Mouse (Mus musculus): ENCODE results near the gene Srsf5.

Gene Srsf5

GRCm38 (mm10) chr12:80945334-80945995 is at the start of gene Srsf5:
Gene Srsf5, plus strand, starts transcription at chr12:80945504.
- peaks cover 42% of the 10 kb centered on the region for H3K4me1 ChIP-seq (replicated peaks; ENCODE audit: low read depth, low read length)
- peaks cover 40% of the 10 kb centered on the region for H3K36me3 ChIP-seq (ENCODE audit: insufficient read depth, low read length)
- peaks cover 3% of the 10 kb centered on the region; the same call in 1 of the 2 replicates for H3K9me3 ChIP-seq (ENCODE audit: low read length)
- H3K27me3 ChIP-seq (ENCODE audit: insufficient read depth, low read length): no peaks in the 10 kb centered on the region
- peak within 1 kb of the TSS; percentile 94 for H3K4me3 ChIP-seq (replicated peaks; ENCODE audit: low read length)
- no peak for TF ChIP-seq POU5F1 (IDR thresholded peaks at IDR 0.05; ENCODE audit: borderline replicate concordance, low read length)
- TF ChIP-seq CTCF (conservative IDR thresholded peaks at IDR 0.05; ENCODE audit: low read length): no peak
- TF ChIP-seq NANOG (IDR thresholded peaks at IDR 0.05; ENCODE audit: borderline replicate concordance, low read length): no peak

- no peak for TF ChIP-seq NANOG (IDR thresholded peaks at IDR 0.05; ENCODE audit: borderline replicate concordance, low read length)
- no peak for TF ChIP-seq CTCF (conservative IDR thresholded peaks at IDR 0.05; ENCODE audit: low read length)
- no peak for TF ChIP-seq POU5F1 (IDR thresholded peaks at IDR 0.05; ENCODE audit: borderline replicate concordance, low read length)
- no peaks in the 10 kb centered on the region for H3K4me1 ChIP-seq (replicated peaks; ENCODE audit: low read depth, low read length)
- H3K9me3 ChIP-seq (ENCODE audit: low read length): no peaks in the 10 kb centered on the region
- H3K4me3 ChIP-seq (replicated peaks; ENCODE audit: low read length): no peak overlapping the region
- no peaks in the 10 kb centered on the region for H3K36me3 ChIP-seq (ENCODE audit: insufficient read depth, low read length)
- no peaks in the 10 kb centered on the region for H3K27me3 ChIP-seq (ENCODE audit: insufficient read depth, low read length)
Observed at GRCm38 (mm10) chr12:80909631-80910030, 35.7 kb upstream of the Srsf5 start.

GRCm38 (mm10) chr12:80917764-80918163 is 27.5 kb upstream of the Srsf5 start:
- Histone ChIP-seq H3K4me3 (replicated peaks; ENCODE audit: low read length) (no peak overlapping the region), H3K4me1 (replicated peaks; ENCODE audit: low read depth, low read length) (peaks cover 33% of the 10 kb centered on the region), H3K9me3 (ENCODE audit: low read length) (no peaks in the 10 kb centered on the region), H3K36me3 (ENCODE audit: insufficient read depth, low read length) (no peaks in the 10 kb centered on the region), H3K27me3 (ENCODE audit: insufficient read depth, low read length) (no peaks in the 10 kb centered on the region)
- TF ChIP-seq CTCF (conservative IDR thresholded peaks at IDR 0.05; ENCODE audit: low read length) (peak; percentile 72), POU5F1 (IDR thresholded peaks at IDR 0.05; ENCODE audit: borderline replicate concordance, low read length) (no peak)

GRCm38 (mm10) chr12:80921301-80921700 is 24.0 kb upstream of the Srsf5 start:
- Histone ChIP-seq H3K9me3 (ENCODE audit: low read length) (no peaks in the 10 kb centered on the region), H3K4me3 (replicated peaks; ENCODE audit: low read length) (peak overlapping the region; percentile 64; the same call in 1 of the 2 replicates), H3K27me3 (ENCODE audit: insufficient read depth, low read length) (no peaks in the 10 kb centered on the region), H3K36me3 (ENCODE audit: insufficient read depth, low read length) (no peaks in the 10 kb centered on the region), H3K4me1 (replicated peaks; ENCODE audit: low read depth, low read length) (peaks cover 66% of the 10 kb centered on the region)
- no peak for TF ChIP-seq CTCF (conservative IDR thresholded peaks at IDR 0.05; ENCODE audit: low read length)
- TF ChIP-seq POU5F1 (IDR thresholded peaks at IDR 0.05; ENCODE audit: borderline replicate concordance, low read length): peak; percentile 97
- TF ChIP-seq NANOG (IDR thresholded peaks at IDR 0.05; ENCODE audit: borderline replicate concordance, low read length): peak; percentile 94

GRCm38 (mm10) chr12:80922869-80923268 is 22.4 kb upstream of the Srsf5 start:
- Histone ChIP-seq H3K4me3 (replicated peaks; ENCODE audit: low read length) (peak overlapping the region; percentile 64), H3K27me3 (ENCODE audit: insufficient read depth, low read length) (no peaks in the 10 kb centered on the region), H3K9me3 (ENCODE audit: low read length) (no peaks in the 10 kb centered on the region), H3K4me1 (replicated peaks; ENCODE audit: low read depth, low read length) (peaks cover 74% of the 10 kb centered on the region), H3K36me3 (ENCODE audit: insufficient read depth, low read length) (no peaks in the 10 kb centered on the region)
- no peak for TF ChIP-seq NANOG (IDR thresholded peaks at IDR 0.05; ENCODE audit: borderline replicate concordance, low read length)
- TF ChIP-seq POU5F1 (IDR thresholded peaks at IDR 0.05; ENCODE audit: borderline replicate concordance, low read length): no peak
- TF ChIP-seq CTCF (conservative IDR thresholded peaks at IDR 0.05; ENCODE audit: low read length): no peak

- TF ChIP-seq CTCF (conservative IDR thresholded peaks at IDR 0.05; ENCODE audit: low read length) (no peak), POU5F1 (IDR thresholded peaks at IDR 0.05; ENCODE audit: borderline replicate concordance, low read length) (no peak), NANOG (IDR thresholded peaks at IDR 0.05; ENCODE audit: borderline replicate concordance, low read length) (no peak)
Observed at GRCm38 (mm10) chr12:80923602-80924001, 21.7 kb upstream of the Srsf5 start.

GRCm38 (mm10) chr12:80924205-80924604 is 21.1 kb upstream of the Srsf5 start:
- TF ChIP-seq NANOG (IDR thresholded peaks at IDR 0.05; ENCODE audit: borderline replicate concordance, low read length) (no peak), CTCF (conservative IDR thresholded peaks at IDR 0.05; ENCODE audit: low read length) (no peak), POU5F1 (IDR thresholded peaks at IDR 0.05; ENCODE audit: borderline replicate concordance, low read length) (no peak)
- no peak overlapping the region for H3K4me3 ChIP-seq (replicated peaks; ENCODE audit: low read length)
- no peaks in the 10 kb centered on the region for H3K36me3 ChIP-seq (ENCODE audit: insufficient read depth, low read length)
- peaks cover 74% of the 10 kb centered on the region for H3K4me1 ChIP-seq (replicated peaks; ENCODE audit: low read depth, low read length)
- H3K9me3 ChIP-seq (ENCODE audit: low read length): no peaks in the 10 kb centered on the region
- H3K27me3 ChIP-seq (ENCODE audit: insufficient read depth, low read length): no peaks in the 10 kb centered on the region

More at GRCm38 (mm10) chr12:80923602-80924001, 21.7 kb upstream of the Srsf5 start:
- Histone ChIP-seq H3K27me3 (ENCODE audit: insufficient read depth, low read length) (no peaks in the 10 kb centered on the region), H3K4me3 (replicated peaks; ENCODE audit: low read length) (peak overlapping the region; percentile 64), H3K9me3 (ENCODE audit: low read length) (no peaks in the 10 kb centered on the region), H3K36me3 (ENCODE audit: insufficient read depth, low read length) (no peaks in the 10 kb centered on the region), H3K4me1 (replicated peaks; ENCODE audit: low read depth, low read length) (peaks cover 74% of the 10 kb centered on the region)

GRCm38 (mm10) chr12:80925919-80926318 is 19.4 kb upstream of the Srsf5 start:
- Histone ChIP-seq H3K4me3 (replicated peaks; ENCODE audit: low read length) (peak overlapping the region; percentile 35), H3K36me3 (ENCODE audit: insufficient read depth, low read length) (no peaks in the 10 kb centered on the region), H3K4me1 (replicated peaks; ENCODE audit: low read depth, low read length) (peaks cover 57% of the 10 kb centered on the region), H3K9me3 (ENCODE audit: low read length) (no peaks in the 10 kb centered on the region), H3K27me3 (ENCODE audit: insufficient read depth, low read length) (no peaks in the 10 kb centered on the region)
- TF ChIP-seq NANOG (IDR thresholded peaks at IDR 0.05; ENCODE audit: borderline replicate concordance, low read length) (peak; percentile 10; the same call in 1 of the 2 replicates), CTCF (conservative IDR thresholded peaks at IDR 0.05; ENCODE audit: low read length) (no peak)

- H3K27me3 ChIP-seq (ENCODE audit: insufficient read depth, low read length): no peaks in the 10 kb centered on the region
- no peak overlapping the region for H3K4me3 ChIP-seq (replicated peaks; ENCODE audit: low read length)
- TF ChIP-seq POU5F1 (IDR thresholded peaks at IDR 0.05; ENCODE audit: borderline replicate concordance, low read length) (no peak), NANOG (IDR thresholded peaks at IDR 0.05; ENCODE audit: borderline replicate concordance, low read length) (no peak), CTCF (conservative IDR thresholded peaks at IDR 0.05; ENCODE audit: low read length) (no peak)
- no peaks in the 10 kb centered on the region for H3K36me3 ChIP-seq (ENCODE audit: insufficient read depth, low read length)
- H3K4me1 ChIP-seq (replicated peaks; ENCODE audit: low read depth, low read length): peaks cover 57% of the 10 kb centered on the region
- no peaks in the 10 kb centered on the region for H3K9me3 ChIP-seq (ENCODE audit: low read length)
Observed at GRCm38 (mm10) chr12:80926550-80926949, 18.8 kb upstream of the Srsf5 start.

All from E14TG2a.4 (cell line).